Comparison of ENCODE assay signal across 35 mouse cellular contexts in genomic region chr4:86529161-86529560, GRCm38 (mm10). TPM values are rescaled to one million over a fixed set of nuclear protein-coding genes. Genes with fewer than 3 reads are reported as not detected.
A peak's percentile ranks its signal among the peaks of the same experiment; 100 is the strongest.
DNase-seq lines count a peak whose midpoint lies in the region; ATAC-seq lines count a peak whose summit lies in the region.
"Had no signal": no experiment of that assay in that cellular context is flagged by ENCODE, and none has a peak within 500 bp of the region (broad histone marks: within the 10 kb centered on the region; RNA-seq: fewer than 3 reads in every experiment).

No protein-coding gene starts in this region.

- H3K4me1 ChIP-seq in embryonic facial prominence, embryonic 13.5 days, result peaks cover 42% of the 10 kb centered on the region
- H3K4me1 ChIP-seq: forebrain, embryonic 13.5 days; hindbrain, embryonic 13.5 days; liver, embryonic 12.5 days; midbrain, embryonic 12.5 days had no signal

- intact Hi-C loops in left cerebral cortex, postnatal 36 days (cut with DNase I), result no loop called here

- H3K4me2 ChIP-seq in embryonic facial prominence, embryonic 13.5 days, result no peak overlapping the region
- H3K4me2 ChIP-seq: embryonic facial prominence, embryonic 15.5 days; forebrain, embryonic 13.5 days; heart, embryonic 12.5 days; hindbrain, embryonic 13.5 days; liver, embryonic 12.5 days; midbrain, embryonic 12.5 days had no signal

- peak overlapping the region; percentile 34; the same call in 1 of the 2 replicates for H3K27ac ChIP-seq in embryonic facial prominence, embryonic 13.5 days
- H3K27ac ChIP-seq: embryonic facial prominence, embryonic 15.5 days; forebrain, embryonic 13.5 days; gastrocnemius, adult 2 months; heart, adult 2 months; hindbrain, embryonic 13.5 days; kidney, postnatal 0 days; liver, embryonic 12.5 days; midbrain, embryonic 12.5 days had no signal

- H3K9me3 ChIP-seq in embryonic facial prominence, embryonic 13.5 days, result no peaks in the 10 kb centered on the region
- H3K9me3 ChIP-seq: embryonic facial prominence, embryonic 15.5 days; forebrain, embryonic 13.5 days; heart, embryonic 12.5 days; hindbrain, embryonic 13.5 days; liver, embryonic 12.5 days; midbrain, embryonic 12.5 days had no signal

- no peak overlapping the region for H3K9ac ChIP-seq in embryonic facial prominence, embryonic 13.5 days
- H3K9ac ChIP-seq: embryonic facial prominence, embryonic 15.5 days; forebrain, embryonic 13.5 days; heart, embryonic 12.5 days; hindbrain, embryonic 13.5 days; liver, embryonic 12.5 days; liver, postnatal 0 days; midbrain, embryonic 12.5 days had no signal

- peak; percentile 78 for ATAC-seq in cerebellum, adult (ENCODE audit: insufficient number of reproducible peaks, low FRiP score, low TSS enrichment)
- ATAC-seq in embryonic facial prominence, embryonic 13.5 days (ENCODE audit: insufficient number of reproducible peaks, insufficient read depth, low FRiP score, low TSS enrichment, low read depth), result no peak
- ATAC-seq: activated CD4-positive, CD25-positive, alpha-beta regulatory T cell, adult 4 months; forebrain, embryonic 13.5 days; intestine, embryonic 16.5 days; liver, embryonic 12.5 days; liver, postnatal 0 days had no signal

- WGBS in embryonic facial prominence, embryonic 13.5 days, result 54% methylated on average over 6 of the region's 6 CpGs

- no peaks in the 10 kb centered on the region for H3K27me3 ChIP-seq in embryonic facial prominence, embryonic 13.5 days
- H3K27me3 ChIP-seq: CH12.LX; embryonic facial prominence, embryonic 15.5 days; forebrain, embryonic 13.5 days; heart, embryonic 12.5 days; hindbrain, embryonic 13.5 days; liver, embryonic 12.5 days; midbrain, embryonic 12.5 days had no signal

- no peaks in the 10 kb centered on the region for H3K36me3 ChIP-seq in embryonic facial prominence, embryonic 13.5 days
- H3K36me3 ChIP-seq: embryonic facial prominence, embryonic 15.5 days; heart, embryonic 12.5 days; hindbrain, embryonic 13.5 days; liver, embryonic 12.5 days; midbrain, embryonic 12.5 days had no signal

- no peak overlapping the region for H3K4me3 ChIP-seq in embryonic facial prominence, embryonic 13.5 days
- H3K4me3 ChIP-seq: embryonic facial prominence, embryonic 15.5 days; forebrain, embryonic 13.5 days; gastrocnemius, adult 2 months; heart, adult 2 months; heart, embryonic 12.5 days; hindbrain, embryonic 13.5 days; liver, embryonic 12.5 days; midbrain, embryonic 12.5 days had no signal

- DNase-seq in cerebellum, postnatal 4 days (ENCODE audit: low spot score in 2 of 2), result no peak
- DNase-seq in cerebellum, adult 18-20 months, result peak; percentile 52 to 59
- DNase-seq in cerebellum, postnatal 10 days, result peak; percentile 26 to 44
- DNase-seq in left cerebral cortex, postnatal 36 days (ENCODE audit: low spot score in 2 of 2), result no peak
- no peak for DNase-seq in ovary, postnatal 36 days (ENCODE audit: low spot score)
- no peak for DNase-seq in urinary bladder, postnatal 25 days (ENCODE audit: low spot score)
- DNase-seq: adrenal gland, adult 2 months; adrenal gland, postnatal 36 days; gastrocnemius, adult 2 months; gastrocnemius, postnatal 36 days; heart, adult 2 months; heart, postnatal 4 days; kidney, adult 8-10 months; layer of hippocampus, postnatal 36 days; liver, postnatal 0 days; lung, postnatal 36 days had no signal

RNA-seq across cellular contexts. Expression of gene Saxo1, which starts 29.0 kb away (rescaled TPM):
- 0.11 and 0.21 TPM in 2 replicates for polyA plus RNA-seq in embryonic facial prominence, embryonic 13.5 days (2015; fragmentation: Nextera tagmentation; extraction: Ambion mirVana)
- not detected for total RNA-seq in left cerebral cortex, postnatal 36 days (2021)
- total RNA-seq: adrenal gland, adult 2 months; adrenal gland, postnatal 36 days; CH12.LX; common myeloid progenitor, adult 5-6 weeks; gastrocnemius, adult 2 months; gastrocnemius, postnatal 36 days; heart, adult 2 months; heart, postnatal 4 days; layer of hippocampus, postnatal 36 days; megakaryocyte, adult 5-6 weeks had no signal
- polyA plus RNA-seq: activated CD4-positive, CD25-positive, alpha-beta regulatory T cell, adult 4 months; adrenal gland, adult 2 months; C2C12; embryonic facial prominence, embryonic 15.5 days; forebrain, embryonic 13.5 days; heart, embryonic 12.5 days; heart, postnatal 0 days; hindbrain, embryonic 13.5 days; intestine, embryonic 16.5 days; large intestine, adult 2 months; liver, embryonic 12.5 days; liver, postnatal 0 days; lung, embryonic 16.5 days; midbrain, embryonic 12.5 days; neural tube, embryonic 14.5 days had no signal

RNA-seq across cellular contexts. Expression of gene Rraga, which starts 46.3 kb away (rescaled TPM):
- 77.6 and 79.5 TPM in 2 replicates for polyA plus RNA-seq in embryonic facial prominence, embryonic 13.5 days (2015; fragmentation: Nextera tagmentation; extraction: Ambion mirVana)
- 100 to 1,000 TPM; 133 to 144 TPM for total RNA-seq in left cerebral cortex, postnatal 36 days (2021)

Comparison
In these comparisons a context has a peak if more than half of its experiments do, and no peak if none do; other contexts are left out.
1. DNase-seq: peak in cerebellum, adult 18-20 months (2 of 2) and cerebellum, postnatal 10 days (2 of 2); none in cerebellum, postnatal 4 days (0 of 2), left cerebral cortex, postnatal 36 days (0 of 2), ovary, postnatal 36 days (single experiment) and urinary bladder, postnatal 25 days (single experiment).